Mouse (Mus musculus): ENCODE measurements around the gene 2310033P09Rik.

Gene 2310033P09Rik

GRCm38 (mm10) chr11:59208153-59208831, at the start of gene 2310033P09Rik:
Gene 2310033P09Rik, plus strand, starts transcription at chr11:59208321.
- DNase-seq (ENCODE audit: extremely low spot score), result peak; percentile 97

GRCm38 (mm10) chr11:59159099-59159498, 49.0 kb upstream of the 2310033P09Rik start:
- no peak for DNase-seq (ENCODE audit: extremely low spot score)

- DNase-seq (ENCODE audit: extremely low spot score), result no peak
Observed at GRCm38 (mm10) chr11:59159558-59159957, 48.6 kb upstream of the 2310033P09Rik start.

GRCm38 (mm10) chr11:59161398-59161797, 46.7 kb upstream of the 2310033P09Rik start:
- DNase-seq (ENCODE audit: extremely low spot score), result no peak

GRCm38 (mm10) chr11:59162443-59163254, 45.5 kb upstream of the 2310033P09Rik start:
- DNase-seq (ENCODE audit: extremely low spot score), result no peak

GRCm38 (mm10) chr11:59163255-59164236, 44.6 kb upstream of the 2310033P09Rik start, which contains the start of gene Iba57:
Gene Iba57, minus strand, starts transcription at chr11:59163739.
- DNase-seq (ENCODE audit: extremely low spot score), result peak; percentile 95

GRCm38 (mm10) chr11:59164384-59164783, 43.7 kb upstream of the 2310033P09Rik start:
- DNase-seq (ENCODE audit: extremely low spot score), result no peak

GRCm38 (mm10) chr11:59165616-59166241, 42.4 kb upstream of the 2310033P09Rik start:
- no peak for DNase-seq (ENCODE audit: extremely low spot score)

- DNase-seq (ENCODE audit: extremely low spot score), result no peak
Observed at GRCm38 (mm10) chr11:59169807-59170206, 38.3 kb upstream of the 2310033P09Rik start.

- no peak for DNase-seq (ENCODE audit: extremely low spot score)
Observed at GRCm38 (mm10) chr11:59170549-59170948, 37.6 kb upstream of the 2310033P09Rik start.

- no peak for DNase-seq (ENCODE audit: extremely low spot score)
Observed at GRCm38 (mm10) chr11:59174189-59174838, 33.8 kb upstream of the 2310033P09Rik start.

GRCm38 (mm10) chr11:59176475-59176874, 31.6 kb upstream of the 2310033P09Rik start:
- no peak for DNase-seq (ENCODE audit: extremely low spot score)

GRCm38 (mm10) chr11:59176921-59177320, 31.2 kb upstream of the 2310033P09Rik start:
- DNase-seq (ENCODE audit: extremely low spot score), result no peak

- no peak for DNase-seq (ENCODE audit: extremely low spot score)
Observed at GRCm38 (mm10) chr11:59182864-59183331, 25.2 kb upstream of the 2310033P09Rik start, which contains the start of gene Gjc2. Gene Gjc2, minus strand, starts transcription at chr11:59183213.

GRCm38 (mm10) chr11:59183821-59184220, 24.3 kb upstream of the 2310033P09Rik start:
- no peak for DNase-seq (ENCODE audit: extremely low spot score)

GRCm38 (mm10) chr11:59185490-59185889, 22.6 kb upstream of the 2310033P09Rik start:
- DNase-seq (ENCODE audit: extremely low spot score), result no peak

GRCm38 (mm10) chr11:59187706-59188105, 20.4 kb upstream of the 2310033P09Rik start:
- no peak for DNase-seq (ENCODE audit: extremely low spot score)

GRCm38 (mm10) chr11:59191231-59192058, 16.7 kb upstream of the 2310033P09Rik start:
- DNase-seq (ENCODE audit: extremely low spot score), result peak; percentile 92

GRCm38 (mm10) chr11:59192059-59192386, 16.1 kb upstream of the 2310033P09Rik start, which contains the start of gene Guk1:
Gene Guk1, minus strand, starts transcription at chr11:59192212.
- DNase-seq (ENCODE audit: extremely low spot score), result no peak

GRCm38 (mm10) chr11:59196230-59196629, 11.9 kb upstream of the 2310033P09Rik start:
- no peak for DNase-seq (ENCODE audit: extremely low spot score)
